Mouse (Mus musculus) large intestine, adult 2 months (tissue): ENCODE results near the gene Olfr371. TPM values are rescaled to one million over a fixed set of nuclear protein-coding genes. Genes with fewer than 3 reads are reported as not detected.

Experiments
- DNase-seq: peaks from one replicate; pipeline ENCODE4 v3.0.0-alpha.2; 2012; ENCODE audit warnings: low read depth, low spot score
- whole genome bisulfite sequencing: fragments of 180-500 bp; shearing (Covaris S2); methylation state at CpG from one replicate; pipeline ENCODE4 v1.1.7; 2018; 5-methylcytosine and 5-hydroxymethylcytosine counted together
- polyA plus RNA-seq: library from polyadenylated mRNA; depleted of rRNA; stranded (reverse); fragments of >200 nt; gene quantifications from 2 replicates; pipeline ENCODE4 v1.2.3, GENCODE M21; 2012; rRNA removed

Olfr371 gene
- not detected in 2 replicates for polyA plus RNA-seq

- WGBS = 17% methylated on average over 1 of the region's 1 CpGs
- no peak for DNase-seq
Measured at GRCm38 (mm10) chr8:85225688-85226087, at the start of gene Olfr371. TSS of gene Olfr371 (plus strand) at chr8:85225988.

- WGBS = 79% methylated on average over 1 of the region's 1 CpGs
- DNase-seq = no peak
Measured at GRCm38 (mm10) chr8:85192346-85192745, 33.4 kb upstream of the Olfr371 start.

GRCm38 (mm10) chr8:85220220-85220619 is 5.6 kb upstream of the Olfr371 start:
- no peak for DNase-seq
- WGBS = 64% methylated on average over 4 of the region's 4 CpGs

GRCm38 (mm10) chr8:85220992-85221391 is 4.8 kb upstream of the Olfr371 start:
- WGBS = 28% methylated on average over 6 of the region's 6 CpGs
- DNase-seq = no peak

- 71% methylated on average over 1 of the region's 1 CpGs for WGBS
- DNase-seq = no peak
Measured at GRCm38 (mm10) chr8:85227297-85227696, 1.5 kb downstream of the Olfr371 start.

Other genes starting within 250 kb of the Olfr371 start
- 80.2 and 118 TPM in 2 replicates for gene Junb, start 247.3 kb upstream of the Olfr371 start, polyA plus RNA-seq
- gene Hook2, start 235.4 kb upstream of the Olfr371 start, polyA plus RNA-seq = 33.8 and 49.0 TPM in 2 replicates
- gene Best2, start 211.5 kb upstream of the Olfr371 start, polyA plus RNA-seq = 0.33 TPM in 1 of 2 replicates, not detected in the other
- 142 and 146 TPM in 2 replicates for gene Asna1, start 200.7 kb upstream of the Olfr371 start, polyA plus RNA-seq
- 93.9 and 101 TPM in 2 replicates for gene Trir, start 199.2 kb upstream of the Olfr371 start, polyA plus RNA-seq
- 34.5 and 50.7 TPM in 2 replicates for gene Tnpo2, start 189.1 kb upstream of the Olfr371 start, polyA plus RNA-seq
- gene Fbxw9, start 165.9 kb upstream of the Olfr371 start, polyA plus RNA-seq = 33.9 and 40.8 TPM in 2 replicates
- 0.73 and 1.0 TPM in 2 replicates for gene Gm5741, start 158.0 kb upstream of the Olfr371 start, polyA plus RNA-seq
- 33.3 and 41.4 TPM in 2 replicates for gene Dhps, start 154.2 kb upstream of the Olfr371 start, polyA plus RNA-seq
- gene Wdr83os, start 145.2 kb upstream of the Olfr371 start, polyA plus RNA-seq = 121 and 139 TPM in 2 replicates
- 29.4 and 33.9 TPM in 2 replicates for gene Wdr83, start 144.7 kb upstream of the Olfr371 start, polyA plus RNA-seq
- 37.4 and 64.2 TPM in 2 replicates for gene Man2b1, start 142.7 kb upstream of the Olfr371 start, polyA plus RNA-seq
- 0.96 and 1.5 TPM in 2 replicates for gene Zfp791, start 102.9 kb upstream of the Olfr371 start, polyA plus RNA-seq
- gene Cks1brt, start 74.1 kb upstream of the Olfr371 start, polyA plus RNA-seq = not detected in 2 replicates
- gene Orc6, start 73.6 kb downstream of the Olfr371 start, polyA plus RNA-seq = 8.2 and 11.3 TPM in 2 replicates
- 19.7 and 20.9 TPM in 2 replicates for gene Vps35, start 73.8 kb downstream of the Olfr371 start, polyA plus RNA-seq
- gene Mylk3, start 160.4 kb downstream of the Olfr371 start, polyA plus RNA-seq = 0.05 and 0.10 TPM in 2 replicates
- 2.4 and 2.6 TPM in 2 replicates for gene 4921524J17Rik, start 206.8 kb downstream of the Olfr371 start, polyA plus RNA-seq